Mouse (Mus musculus) hindbrain, embryonic 11.5 days (tissue): Measurements from ENCODE around the gene Axin2. TPM values are rescaled to one million over a fixed set of nuclear protein-coding genes. Genes with fewer than 3 reads are reported as not detected.

Experiments
- ATAC-seq: fragments of 200-750 bp; cut with Nextera tagmentation; 2 replicates; pipeline ENCODE4 v1.8.0; 2017; ENCODE audit warnings: mild to moderate bottlenecking, moderate TSS enrichment, moderate library complexity; ENCODE audit not compliant: low FRiP score
- DNase-seq: peaks from one replicate; pipeline ENCODE4 v3.0.0-alpha.2; 2015; ENCODE audit warnings: low spot score
- H3K27ac ChIP-seq: fragments of 300-500 bp; sonication (generic); 2 replicates; pipeline ENCODE4 v1.5.1; 2014; ENCODE audit warnings: mild to moderate bottlenecking, low read depth, low read length
- H3K27me3 ChIP-seq: fragments of 300-500 bp; sonication (generic); 2 replicates; pipeline ENCODE4 v1.6.1; 2014; ENCODE audit warnings: mild to moderate bottlenecking, low read length, moderate library complexity, mixed read lengths; ENCODE audit not compliant: control insufficient read depth, insufficient read depth
- H3K36me3 ChIP-seq: fragments of 300-500 bp; sonication (generic); 2 replicates; pipeline ENCODE4 v1.6.1; 2014; ENCODE audit warnings: mild to moderate bottlenecking, low read length, moderate library complexity, mixed read lengths; ENCODE audit not compliant: control insufficient read depth, insufficient read depth
- H3K4me1 ChIP-seq: fragments of 300-500 bp; sonication (generic); replicated peaks from 2 replicates; pipeline ENCODE4 v1.6.1; 2014; ENCODE audit warnings: low read length, mixed read lengths; ENCODE audit not compliant: control insufficient read depth, insufficient read depth
- H3K4me2 ChIP-seq: fragments of 300-500 bp; sonication (generic); replicated peaks from 2 replicates; pipeline ENCODE4 v1.6.1; 2014; ENCODE audit warnings: mild to moderate bottlenecking, low read depth, low read length
- H3K4me3 ChIP-seq: fragments of 300-500 bp; sonication (generic); 2 replicates; pipeline ENCODE4 v1.5.1; 2014; ENCODE audit warnings: low read depth, low read length
- H3K9ac ChIP-seq: fragments of 300-500 bp; sonication (generic); 2 replicates; pipeline ENCODE4 v1.6.1; 2014; ENCODE audit warnings: low read depth, low read length
- H3K9me3 ChIP-seq: fragments of 300-500 bp; sonication (generic); 2 replicates; pipeline ENCODE4 v1.6.1; 2016; ENCODE audit warnings: low read length; ENCODE audit not compliant: control insufficient read depth
- WGBS: fragments of 180-500 bp; shearing (Covaris S2); extraction: QIAGEN DNeasy Blood & Tissue Kit; methylation state at CpG from one replicate; pipeline ENCODE4 v1.1.7; 2014; 5-methylcytosine and 5-hydroxymethylcytosine counted together
- polyA plus RNA-seq: library from polyadenylated mRNA; unstranded; fragments of >200 nt; fragmentation: Nextera tagmentation; extraction: Ambion mirVana; gene quantifications from 2 replicates; pipeline ENCODE4 v1.2.1, GENCODE M21; 2014

The Axin2 gene
- polyA plus RNA-seq, 1 experiment from 2014 or later, result 26.5 TPM

GRCm38 (mm10) chr11:108898063-108898462 lies 22.1 kb upstream of the Axin2 start:
- H3K4me1 ChIP-seq, result 0 out of 2 replicates have a peak, but pooled peaks cover 2% of the 10 kb centered on the region
- H3K27me3 ChIP-seq, result no peaks in the 10 kb centered on the region
- H3K4me3 ChIP-seq, result no peak overlapping the region
- H3K9me3 ChIP-seq, result no peaks in the 10 kb centered on the region
- H3K4me2 ChIP-seq, result no peak overlapping the region
- 84% methylated on average over 9 of the region's 9 CpGs for WGBS
- ATAC-seq (no peak), DNase-seq (no peak)
- H3K9ac ChIP-seq, result no peak overlapping the region
- no peaks in the 10 kb centered on the region for H3K36me3 ChIP-seq
- H3K27ac ChIP-seq, result no peak overlapping the region

GRCm38 (mm10) chr11:108898483-108898882 lies 21.7 kb upstream of the Axin2 start:
- Histone ChIP-seq H3K27me3 (no peaks in the 10 kb centered on the region), H3K9me3 (no peaks in the 10 kb centered on the region), H3K9ac (no peak overlapping the region), H3K4me1 (0 out of 2 replicates have a peak, but pooled peaks cover 2% of the 10 kb centered on the region), H3K36me3 (no peaks in the 10 kb centered on the region), H3K4me2 (no peak overlapping the region), H3K4me3 (no peak overlapping the region), H3K27ac (no peak overlapping the region)
- DNase-seq (no peak), ATAC-seq (no peak)
- 88% methylated on average over 6 of the region's 6 CpGs for WGBS

GRCm38 (mm10) chr11:108900718-108901488 lies 19.2 kb upstream of the Axin2 start:
- no peaks in the 10 kb centered on the region for H3K4me1 ChIP-seq
- H3K27ac ChIP-seq, result no peak overlapping the region
- no peak overlapping the region for H3K4me2 ChIP-seq
- H3K9ac ChIP-seq, result no peak overlapping the region
- DNase-seq (no peak), ATAC-seq (no peak)
- H3K36me3 ChIP-seq, result no peaks in the 10 kb centered on the region
- whole genome bisulfite sequencing, result 84% methylated on average over 10 of the region's 10 CpGs
- no peak overlapping the region for H3K4me3 ChIP-seq
- no peaks in the 10 kb centered on the region for H3K27me3 ChIP-seq
- no peaks in the 10 kb centered on the region for H3K9me3 ChIP-seq

GRCm38 (mm10) chr11:108901670-108902069 lies 18.5 kb upstream of the Axin2 start:
- ATAC-seq, result no peak
- Histone ChIP-seq H3K27me3 (no peaks in the 10 kb centered on the region), H3K4me3 (no peak overlapping the region), H3K4me2 (no peak overlapping the region), H3K9me3 (no peaks in the 10 kb centered on the region), H3K9ac (no peak overlapping the region), H3K27ac (no peak overlapping the region), H3K36me3 (no peaks in the 10 kb centered on the region), H3K4me1 (no peaks in the 10 kb centered on the region)
- WGBS, result 78% methylated on average over 7 of the region's 7 CpGs
- DNase-seq, result no peak

GRCm38 (mm10) chr11:108902303-108902702 lies 17.8 kb upstream of the Axin2 start:
- no peaks in the 10 kb centered on the region for H3K9me3 ChIP-seq
- no peak overlapping the region for H3K4me3 ChIP-seq
- no peak overlapping the region for H3K27ac ChIP-seq
- no peaks in the 10 kb centered on the region for H3K4me1 ChIP-seq
- ATAC-seq (no peak), DNase-seq (no peak)
- 75% methylated on average over 4 of the region's 4 CpGs for WGBS
- H3K36me3 ChIP-seq, result no peaks in the 10 kb centered on the region
- H3K4me2 ChIP-seq, result no peak overlapping the region
- no peaks in the 10 kb centered on the region for H3K27me3 ChIP-seq
- no peak overlapping the region for H3K9ac ChIP-seq

GRCm38 (mm10) chr11:108906590-108907254 lies 13.4 kb upstream of the Axin2 start:
- Histone ChIP-seq H3K36me3 (no peaks in the 10 kb centered on the region), H3K4me2 (no peak overlapping the region), H3K4me3 (no peak overlapping the region), H3K9me3 (no peaks in the 10 kb centered on the region), H3K27ac (no peak overlapping the region), H3K9ac (no peak overlapping the region), H3K27me3 (peaks cover 3% of the 10 kb centered on the region; the same call in 1 of the 2 replicates), H3K4me1 (no peaks in the 10 kb centered on the region)
- ATAC-seq (no peak), DNase-seq (no peak)
- 73% methylated on average over 7 of the region's 7 CpGs for WGBS

- no peaks in the 10 kb centered on the region for H3K36me3 ChIP-seq
- ATAC-seq (no peak), DNase-seq (no peak)
- no peak overlapping the region for H3K27ac ChIP-seq
- no peak overlapping the region for H3K9ac ChIP-seq
- no peak overlapping the region for H3K4me3 ChIP-seq
- peaks cover 3% of the 10 kb centered on the region; the same call in 1 of the 2 replicates for H3K27me3 ChIP-seq
- no peaks in the 10 kb centered on the region for H3K4me1 ChIP-seq
- peak overlapping the region; percentile 23 for H3K4me2 ChIP-seq
- H3K9me3 ChIP-seq, result no peaks in the 10 kb centered on the region
- 8% methylated on average over 24 of the region's 24 CpGs for WGBS
Measured at GRCm38 (mm10) chr11:108909396-108910195, 10.6 kb upstream of the Axin2 start.

GRCm38 (mm10) chr11:108910328-108910886 lies 9.7 kb upstream of the Axin2 start:
- H3K9me3 ChIP-seq, result no peaks in the 10 kb centered on the region
- peaks cover 3% of the 10 kb centered on the region; the same call in 1 of the 2 replicates for H3K27me3 ChIP-seq
- H3K4me2 ChIP-seq, result no peak overlapping the region
- no peaks in the 10 kb centered on the region for H3K4me1 ChIP-seq
- H3K27ac ChIP-seq, result no peak overlapping the region
- H3K36me3 ChIP-seq, result no peaks in the 10 kb centered on the region
- 6% methylated on average over 14 of the region's 14 CpGs for WGBS
- DNase-seq, result no peak
- ATAC-seq, result no peak
- no peak overlapping the region for H3K4me3 ChIP-seq
- H3K9ac ChIP-seq, result no peak overlapping the region
